Mouse (Mus musculus): Measurements from ENCODE around the gene Fntb. TPM values are rescaled to one million over a fixed set of nuclear protein-coding genes. Genes with fewer than 3 reads are reported as not detected.

The Fntb gene
- total and polyA plus RNA-seq, 3 experiments, result 11.7 to 28.5 TPM; not detected in 1

DNA sequence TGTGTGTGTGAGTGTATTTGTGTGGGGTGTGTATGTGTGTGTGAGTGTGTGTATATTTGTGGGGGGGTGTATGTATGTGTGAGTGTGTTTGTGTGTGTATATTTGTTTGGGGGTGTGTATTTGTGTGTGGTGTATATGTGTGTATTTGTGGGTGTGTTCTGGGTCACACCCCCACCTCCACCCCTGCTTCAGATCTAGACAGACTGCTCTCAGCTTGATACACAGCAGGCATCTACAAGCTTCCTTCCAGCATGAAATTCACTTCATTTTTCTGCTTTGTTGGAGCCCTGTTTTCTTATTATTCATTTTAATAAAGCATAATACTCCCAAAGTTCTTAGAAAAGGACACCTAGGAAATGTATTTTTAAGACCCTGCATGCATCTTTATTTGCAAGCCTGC lies 132.8 kb downstream of the Fntb start:
- H3K9ac ChIP-seq (ENCODE audit: control insufficient read depth, low read depth, low read length, poor library complexity, severe bottlenecking), result no peak overlapping the region
- no peaks in the 10 kb centered on the region for H3K9me3 ChIP-seq (replicated peaks; ENCODE audit: insufficient read depth, low read length)
- no peak for DNase-seq (ENCODE audit: low read depth, low spot score)
- no peak overlapping the region for H3K27ac ChIP-seq (ENCODE audit: control insufficient read depth, low read depth, low read length)
- no peak for TF ChIP-seq USF1 (IDR thresholded peaks at IDR 0.05; ENCODE audit: low read depth, low read length)
- no peak for TF ChIP-seq BHLHE40 (IDR thresholded peaks at IDR 0.05; ENCODE audit: borderline replicate concordance, low read depth, low read length)
- TF ChIP-seq POLR2AphosphoS5 (IDR thresholded peaks at IDR 0.05; ENCODE audit: borderline replicate concordance, low read depth, low read length), result no peak
- no peak for TF ChIP-seq TCF12 (IDR thresholded peaks at IDR 0.05; ENCODE audit: low read depth, low read length)
- no peak for TF ChIP-seq ETS1 (IDR thresholded peaks at IDR 0.05; ENCODE audit: low read depth, low read length)
- TF ChIP-seq MAX (IDR thresholded peaks at IDR 0.05; ENCODE audit: low read length), result no peak
- TF ChIP-seq RAD21 (IDR thresholded peaks at IDR 0.05; ENCODE audit: low read depth, low read length), result no peak
- TF ChIP-seq MEF2A (IDR thresholded peaks at IDR 0.05; ENCODE audit: extremely low read depth, insufficient replicate concordance, low read depth, low read length, poor library complexity, severe bottlenecking), result no peak
- no peak for TF ChIP-seq ZNF384 (IDR thresholded peaks at IDR 0.05; ENCODE audit: low read depth, low read length)
- TF ChIP-seq CTCF (IDR thresholded peaks at IDR 0.05 in 2 of 3, conservative IDR thresholded peaks at IDR 0.05 in 1 of 3; ENCODE audit: control insufficient read depth in 1 of 3, insufficient read depth in 1 of 3, low read depth in 2 of 3, low read length in 3 of 3, poor library complexity in 1 of 3, severe bottlenecking in 1 of 3), result no peak
- no peak for TF ChIP-seq ZC3H11A (IDR thresholded peaks at IDR 0.05; ENCODE audit: low read depth, low read length)
- no peak for TF ChIP-seq CHD1 (IDR thresholded peaks at IDR 0.05; ENCODE audit: low read depth, low read length)
- H3K36me3 ChIP-seq (ENCODE audit: control insufficient read depth in 1 of 2, insufficient read depth in 2 of 2, low read length in 2 of 2), result no peaks in the 10 kb centered on the region; a peak in 2 of 4 replicates
- H3K4me1 ChIP-seq (ENCODE audit: control insufficient read depth in 1 of 2, insufficient read depth in 2 of 2, low read length in 2 of 2), result no peaks in the 10 kb centered on the region
- no peaks in the 10 kb centered on the region for H3K27me3 ChIP-seq (ENCODE audit: control insufficient read depth in 1 of 2, insufficient read depth in 2 of 2, low read length in 2 of 2)
- no peak overlapping the region for H3K4me3 ChIP-seq (ENCODE audit: control insufficient read depth in 1 of 2, insufficient read depth in 1 of 2, low read depth in 2 of 2, low read length in 2 of 2)
- H3K79me2 ChIP-seq (ENCODE audit: control insufficient read depth, insufficient read depth, low read length, poor library complexity), result no peaks in the 10 kb centered on the region

- Histone ChIP-seq H3K27me3 (ENCODE audit: control insufficient read depth in 1 of 2, insufficient read depth in 2 of 2, low read length in 2 of 2) (no peaks in the 10 kb centered on the region), H3K27ac (ENCODE audit: control insufficient read depth, low read depth, low read length) (no peak overlapping the region), H3K9me3 (replicated peaks; ENCODE audit: insufficient read depth, low read length) (no peaks in the 10 kb centered on the region), H3K4me1 (ENCODE audit: control insufficient read depth in 1 of 2, insufficient read depth in 2 of 2, low read length in 2 of 2) (no peaks in the 10 kb centered on the region), H3K9ac (ENCODE audit: control insufficient read depth, low read depth, low read length, poor library complexity, severe bottlenecking) (no peak overlapping the region), H3K4me3 (ENCODE audit: control insufficient read depth in 1 of 2, insufficient read depth in 1 of 2, low read depth in 2 of 2, low read length in 2 of 2) (no peak overlapping the region), H3K79me2 (ENCODE audit: control insufficient read depth, insufficient read depth, low read length, poor library complexity) (no peaks in the 10 kb centered on the region), H3K36me3 (ENCODE audit: control insufficient read depth in 1 of 2, insufficient read depth in 2 of 2, low read length in 2 of 2) (no peaks in the 10 kb centered on the region; a peak in 2 of 4 replicates)
- no peak for TF ChIP-seq GABPA (IDR thresholded peaks at IDR 0.05; ENCODE audit: low read depth, low read length)
- no peak for TF ChIP-seq POLR2AphosphoS5 (IDR thresholded peaks at IDR 0.05; ENCODE audit: borderline replicate concordance, low read depth, low read length)
- no peak for TF ChIP-seq HCFC1 (IDR thresholded peaks at IDR 0.05; ENCODE audit: low read depth, low read length)
- TF ChIP-seq TCF12 (IDR thresholded peaks at IDR 0.05; ENCODE audit: low read depth, low read length), result no peak
- no peak for TF ChIP-seq BHLHE40 (IDR thresholded peaks at IDR 0.05; ENCODE audit: borderline replicate concordance, low read depth, low read length)
- no peak for TF ChIP-seq EP300 (IDR thresholded peaks at IDR 0.05; ENCODE audit: low read depth in 1 of 2, low read length in 2 of 2)
- no peak for TF ChIP-seq MYB (IDR thresholded peaks at IDR 0.05; ENCODE audit: low read depth, low read length)
- TF ChIP-seq ZNF384 (IDR thresholded peaks at IDR 0.05; ENCODE audit: low read depth, low read length), result no peak
- TF ChIP-seq TBP (IDR thresholded peaks at IDR 0.05; ENCODE audit: low read depth, low read length), result no peak
- TF ChIP-seq ZKSCAN1 (IDR thresholded peaks at IDR 0.05; ENCODE audit: low read depth, low read length), result no peak
- DNase-seq (ENCODE audit: low read depth, low spot score), result no peak
Measured at GRCm38 (mm10) chr12:76899261-76899975, 134.0 kb downstream of the Fntb start.
